Mouse (Mus musculus) CH12.LX (cell line): Measurements from ENCODE around the gene Eci3.

Experiments used
- CHD1 ChIP-seq: IDR thresholded peaks from 2 replicates; pipeline ENCODE4 v1.6.1; 2012; ENCODE audit warnings: low read depth, low read length, improper control_type of control experiment, inconsistent platforms
- CTCF ChIP-seq, 2 experiments: IDR thresholded peaks in 1 of 2; conservative IDR thresholded peaks in 1 of 2; 2 replicates each; pipeline ENCODE4 v1.5.1; 2011 to 2012; ENCODE audit warnings: low read depth in 2 of 2, low read length in 2 of 2, improper control_type of control experiment in 1 of 2, inconsistent platforms in 1 of 2, mild to moderate bottlenecking in 1 of 2, moderate library complexity in 1 of 2
- POLR2A ChIP-seq: IDR thresholded peaks from 2 replicates; pipeline ENCODE4 v1.6.1; 2011; ENCODE audit warnings: low read depth, mild to moderate bottlenecking, improper control_type of control experiment, low read length
- POLR2AphosphoS2 ChIP-seq: IDR thresholded peaks from 2 replicates; pipeline ENCODE4 v1.6.1; 2011; ENCODE audit warnings: low read depth, low read length, improper control_type of control experiment
- RAD21 ChIP-seq: IDR thresholded peaks from 2 replicates; pipeline ENCODE4 v1.6.1; 2011; ENCODE audit warnings: low read depth, mild to moderate bottlenecking, low read length, improper control_type of control experiment, moderate library complexity
- RCOR1 ChIP-seq: conservative IDR thresholded peaks from 2 replicates; pipeline ENCODE4 v1.6.1; 2012; ENCODE audit warnings: low read depth, mild to moderate bottlenecking, inconsistent platforms, low read length, improper control_type of control experiment
- ZNF384 ChIP-seq: IDR thresholded peaks from 2 replicates; pipeline ENCODE4 v1.6.1; 2012; ENCODE audit warnings: low read depth, low read length, improper control_type of control experiment, inconsistent platforms

- TF ChIP-seq CTCF (conservative IDR thresholded peaks at IDR 0.05 in 1 of 2, IDR thresholded peaks at IDR 0.05 in 1 of 2; ENCODE audit: low read depth in 2 of 2, low read length in 2 of 2) (no peak), ZNF384 (no peak), CHD1 (no peak), RAD21 (no peak), POLR2AphosphoS2 (no peak), RCOR1 (no peak), POLR2A (no peak)
These were observed 2.4 kb downstream of the Eci3 start for GRCm38 (mm10) chr13:34960996-34961770.
